Mouse (Mus musculus): Measurements from ENCODE around the gene Hoxa7. TPM values are rescaled to one million over a fixed set of nuclear protein-coding genes. Genes with fewer than 3 reads are reported as not detected.

Gene Hoxa7
- polyA plus RNA-seq, 1 experiment, result 1.4 TPM

GRCm38 (mm10) chr6:52180213-52180710 is 41.4 kb downstream of the Hoxa7 start:
- H3K9me3 ChIP-seq (replicated peaks; ENCODE audit: control insufficient read depth, insufficient read depth, low read length, poor library complexity, severe bottlenecking), result no peaks in the 10 kb centered on the region
- H3K27me3 ChIP-seq (ENCODE audit: control insufficient read depth, insufficient read depth, low read length, poor library complexity, severe bottlenecking), result peaks cover 37% of the 10 kb centered on the region
- TF ChIP-seq EP300 (IDR thresholded peaks at IDR 0.05; ENCODE audit: insufficient read depth, low read depth, low read length) (no peak), CTCF (IDR thresholded peaks at IDR 0.05; ENCODE audit: low read depth, low read length) (no peak), POLR2A (IDR thresholded peaks at IDR 0.05; ENCODE audit: insufficient read depth, low read length) (no peak)
- no peaks in the 10 kb centered on the region for H3K36me3 ChIP-seq (ENCODE audit: control insufficient read depth, insufficient read depth, low read length, poor library complexity, severe bottlenecking)
- no peak overlapping the region for H3K9ac ChIP-seq (ENCODE audit: low read depth, poor library complexity, severe bottlenecking)
- no peaks in the 10 kb centered on the region for H3K4me1 ChIP-seq (ENCODE audit: control insufficient read depth, insufficient read depth, low read length)
- no peak overlapping the region for H3K27ac ChIP-seq (ENCODE audit: insufficient read depth, low read length)
- H3K4me3 ChIP-seq (ENCODE audit: low read depth, low read length), result no peak overlapping the region

GRCm38 (mm10) chr6:52179690-52180089 is 42.0 kb downstream of the Hoxa7 start:
- Histone ChIP-seq H3K9ac (ENCODE audit: low read depth, poor library complexity, severe bottlenecking) (no peak overlapping the region), H3K27ac (ENCODE audit: insufficient read depth, low read length) (no peak overlapping the region), H3K4me1 (ENCODE audit: control insufficient read depth, insufficient read depth, low read length) (no peaks in the 10 kb centered on the region), H3K4me3 (ENCODE audit: low read depth, low read length) (no peak overlapping the region), H3K36me3 (ENCODE audit: control insufficient read depth, insufficient read depth, low read length, poor library complexity, severe bottlenecking) (no peaks in the 10 kb centered on the region), H3K9me3 (replicated peaks; ENCODE audit: control insufficient read depth, insufficient read depth, low read length, poor library complexity, severe bottlenecking) (no peaks in the 10 kb centered on the region), H3K27me3 (ENCODE audit: control insufficient read depth, insufficient read depth, low read length, poor library complexity, severe bottlenecking) (peaks cover 39% of the 10 kb centered on the region)
- TF ChIP-seq EP300 (IDR thresholded peaks at IDR 0.05; ENCODE audit: insufficient read depth, low read depth, low read length), result no peak
- no peak for TF ChIP-seq POLR2A (IDR thresholded peaks at IDR 0.05; ENCODE audit: insufficient read depth, low read length)
- TF ChIP-seq CTCF (IDR thresholded peaks at IDR 0.05; ENCODE audit: low read depth, low read length), result no peak

GRCm38 (mm10) chr6:52178918-52179665 is 42.6 kb downstream of the Hoxa7 start:
- H3K9me3 ChIP-seq (replicated peaks; ENCODE audit: control insufficient read depth, insufficient read depth, low read length, poor library complexity, severe bottlenecking), result no peaks in the 10 kb centered on the region
- H3K27ac ChIP-seq (ENCODE audit: insufficient read depth, low read length), result no peak overlapping the region
- no peak overlapping the region for H3K4me3 ChIP-seq (ENCODE audit: low read depth, low read length)
- H3K9ac ChIP-seq (ENCODE audit: low read depth, poor library complexity, severe bottlenecking), result no peak overlapping the region
- H3K36me3 ChIP-seq (ENCODE audit: control insufficient read depth, insufficient read depth, low read length, poor library complexity, severe bottlenecking), result no peaks in the 10 kb centered on the region
- no peaks in the 10 kb centered on the region for H3K4me1 ChIP-seq (ENCODE audit: control insufficient read depth, insufficient read depth, low read length)
- TF ChIP-seq EP300 (IDR thresholded peaks at IDR 0.05; ENCODE audit: insufficient read depth, low read depth, low read length) (no peak), POLR2A (IDR thresholded peaks at IDR 0.05; ENCODE audit: insufficient read depth, low read length) (no peak), CTCF (IDR thresholded peaks at IDR 0.05; ENCODE audit: low read depth, low read length) (no peak)
- H3K27me3 ChIP-seq (ENCODE audit: control insufficient read depth, insufficient read depth, low read length, poor library complexity, severe bottlenecking), result peaks cover 39% of the 10 kb centered on the region

GRCm38 (mm10) chr6:52177806-52178205 is 43.8 kb downstream of the Hoxa7 start:
- H3K4me3 ChIP-seq (ENCODE audit: low read depth, low read length), result no peak overlapping the region

GRCm38 (mm10) chr6:52177061-52177735 is 44.5 kb downstream of the Hoxa7 start, which contains the start of gene 5730596B20Rik:
Gene 5730596B20Rik (plus strand): TSS chr6:52177498.
- peaks cover 48% of the 10 kb centered on the region for H3K27me3 ChIP-seq (ENCODE audit: control insufficient read depth, insufficient read depth, low read length, poor library complexity, severe bottlenecking)
- H3K4me1 ChIP-seq (ENCODE audit: control insufficient read depth, insufficient read depth, low read length), result no peaks in the 10 kb centered on the region
- H3K4me3 ChIP-seq (ENCODE audit: low read depth, low read length), result no peak within 1 kb of the TSS
- TF ChIP-seq EP300 (IDR thresholded peaks at IDR 0.05; ENCODE audit: insufficient read depth, low read depth, low read length) (no peak), CTCF (IDR thresholded peaks at IDR 0.05; ENCODE audit: low read depth, low read length) (no peak), POLR2A (IDR thresholded peaks at IDR 0.05; ENCODE audit: insufficient read depth, low read length) (no peak)
- no peak within 1 kb of the TSS for H3K27ac ChIP-seq (ENCODE audit: insufficient read depth, low read length)
- H3K9me3 ChIP-seq (replicated peaks; ENCODE audit: control insufficient read depth, insufficient read depth, low read length, poor library complexity, severe bottlenecking), result no peaks in the 10 kb centered on the region
- H3K9ac ChIP-seq (ENCODE audit: low read depth, poor library complexity, severe bottlenecking), result no peak within 1 kb of the TSS
- no peaks in the 10 kb centered on the region for H3K36me3 ChIP-seq (ENCODE audit: control insufficient read depth, insufficient read depth, low read length, poor library complexity, severe bottlenecking)

More at GRCm38 (mm10) chr6:52177806-52178205, 43.8 kb downstream of the Hoxa7 start:
- Histone ChIP-seq H3K4me1 (ENCODE audit: control insufficient read depth, insufficient read depth, low read length) (no peaks in the 10 kb centered on the region), H3K27me3 (ENCODE audit: control insufficient read depth, insufficient read depth, low read length, poor library complexity, severe bottlenecking) (peaks cover 48% of the 10 kb centered on the region), H3K27ac (ENCODE audit: insufficient read depth, low read length) (no peak overlapping the region), H3K36me3 (ENCODE audit: control insufficient read depth, insufficient read depth, low read length, poor library complexity, severe bottlenecking) (no peaks in the 10 kb centered on the region), H3K9ac (ENCODE audit: low read depth, poor library complexity, severe bottlenecking) (no peak overlapping the region), H3K9me3 (replicated peaks; ENCODE audit: control insufficient read depth, insufficient read depth, low read length, poor library complexity, severe bottlenecking) (no peaks in the 10 kb centered on the region)
- TF ChIP-seq EP300 (IDR thresholded peaks at IDR 0.05; ENCODE audit: insufficient read depth, low read depth, low read length) (no peak), POLR2A (IDR thresholded peaks at IDR 0.05; ENCODE audit: insufficient read depth, low read length) (no peak), CTCF (IDR thresholded peaks at IDR 0.05; ENCODE audit: low read depth, low read length) (no peak)

- Histone ChIP-seq H3K9me3 (replicated peaks; ENCODE audit: control insufficient read depth, insufficient read depth, low read length, poor library complexity, severe bottlenecking) (no peaks in the 10 kb centered on the region), H3K27me3 (ENCODE audit: control insufficient read depth, insufficient read depth, low read length, poor library complexity, severe bottlenecking) (peaks cover 55% of the 10 kb centered on the region), H3K36me3 (ENCODE audit: control insufficient read depth, insufficient read depth, low read length, poor library complexity, severe bottlenecking) (no peaks in the 10 kb centered on the region), H3K27ac (ENCODE audit: insufficient read depth, low read length) (no peak overlapping the region), H3K9ac (ENCODE audit: low read depth, poor library complexity, severe bottlenecking) (no peak overlapping the region), H3K4me3 (ENCODE audit: low read depth, low read length) (no peak overlapping the region), H3K4me1 (ENCODE audit: control insufficient read depth, insufficient read depth, low read length) (no peaks in the 10 kb centered on the region)
- TF ChIP-seq EP300 (IDR thresholded peaks at IDR 0.05; ENCODE audit: insufficient read depth, low read depth, low read length) (no peak), POLR2A (IDR thresholded peaks at IDR 0.05; ENCODE audit: insufficient read depth, low read length) (no peak)
These were observed 45.3 kb downstream of the Hoxa7 start for GRCm38 (mm10) chr6:52176391-52176790.
